Mouse (Mus musculus): ENCODE measurements around the gene 9430097D07Rik.

Gene 9430097D07Rik

DNA sequence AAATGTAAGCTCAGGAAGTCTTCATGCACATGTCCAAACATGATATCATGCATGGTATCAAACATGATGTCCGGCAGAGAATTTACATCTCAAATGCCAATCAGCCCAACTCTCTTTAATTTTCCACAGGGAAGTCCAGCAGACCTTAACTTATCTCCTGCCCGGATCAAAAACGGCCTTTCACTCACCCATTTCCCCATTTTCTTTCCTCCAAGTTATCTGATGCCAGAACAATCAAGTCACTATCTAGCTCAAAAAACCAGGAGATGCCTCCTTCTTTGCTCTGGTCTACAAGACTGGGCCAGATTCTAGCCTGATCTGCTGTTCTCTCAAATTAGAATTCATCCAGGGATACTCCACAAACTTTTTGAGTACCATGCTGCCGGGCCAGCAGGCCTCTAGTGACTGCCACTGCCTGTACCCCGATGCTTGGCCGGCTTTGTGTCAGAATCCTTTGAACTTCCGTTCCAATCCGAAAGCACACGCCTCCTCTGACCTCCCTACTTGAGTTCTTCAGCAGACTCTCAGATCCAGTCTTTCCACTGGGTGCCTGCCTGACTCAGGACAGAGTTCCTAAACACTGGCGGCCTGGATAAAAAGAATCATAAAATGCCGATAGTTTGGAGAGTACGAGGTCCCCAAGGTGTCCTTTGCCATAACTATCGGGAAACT is 41.3 kb downstream of the 9430097D07Rik start:
- no peak for DNase-seq (ENCODE audit: low spot score)

GRCm38 (mm10) chr2:32533163-32533562 is 42.3 kb downstream of the 9430097D07Rik start:
- DNase-seq (ENCODE audit: low spot score): no peak

GRCm38 (mm10) chr2:32530479-32530878 is 45.0 kb downstream of the 9430097D07Rik start:
- no peak for DNase-seq (ENCODE audit: low spot score)

- no peak for DNase-seq (ENCODE audit: low spot score)
Observed at GRCm38 (mm10) chr2:32528326-32528725, 47.2 kb downstream of the 9430097D07Rik start.

- DNase-seq (ENCODE audit: low spot score): no peak
Observed at GRCm38 (mm10) chr2:32527468-32527966, 48.0 kb downstream of the 9430097D07Rik start.

GRCm38 (mm10) chr2:32525816-32526215 is 49.7 kb downstream of the 9430097D07Rik start:
- DNase-seq (ENCODE audit: low spot score): no peak

DNA sequence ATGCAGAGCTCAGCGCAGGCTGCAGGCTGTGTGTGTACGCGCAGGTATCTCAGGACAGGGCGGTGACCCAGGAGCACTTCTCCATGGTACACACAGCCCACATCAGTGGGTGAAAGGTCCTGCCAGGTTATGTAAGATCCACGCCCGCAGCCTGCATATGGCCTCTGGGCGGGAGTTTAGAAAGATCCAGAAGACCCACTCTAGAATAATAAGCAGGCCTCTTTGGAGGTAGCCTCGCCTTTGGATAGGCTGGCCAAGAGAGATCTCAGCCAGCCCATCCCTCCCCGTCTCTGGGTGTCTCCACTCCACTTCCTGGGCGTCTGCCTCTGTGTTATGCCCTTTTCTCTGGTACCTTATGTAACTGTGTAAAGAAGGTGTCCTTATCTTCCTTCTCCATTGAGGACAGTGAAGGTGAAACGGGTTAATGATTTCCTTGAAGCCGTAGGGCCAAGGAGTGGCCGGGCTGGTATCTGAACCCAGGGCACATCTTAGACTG is 50.9 kb downstream of the 9430097D07Rik start:
- no peak for DNase-seq (ENCODE audit: low spot score)
